Mouse (Mus musculus) kidney, adult 8-10 months (tissue): ENCODE data around the gene Pmpca.

Experiments used
- DNase-seq, 2 experiments: peaks; one replicate each; pipeline ENCODE4 v3.0.0; 2022

The Pmpca gene

DNA sequence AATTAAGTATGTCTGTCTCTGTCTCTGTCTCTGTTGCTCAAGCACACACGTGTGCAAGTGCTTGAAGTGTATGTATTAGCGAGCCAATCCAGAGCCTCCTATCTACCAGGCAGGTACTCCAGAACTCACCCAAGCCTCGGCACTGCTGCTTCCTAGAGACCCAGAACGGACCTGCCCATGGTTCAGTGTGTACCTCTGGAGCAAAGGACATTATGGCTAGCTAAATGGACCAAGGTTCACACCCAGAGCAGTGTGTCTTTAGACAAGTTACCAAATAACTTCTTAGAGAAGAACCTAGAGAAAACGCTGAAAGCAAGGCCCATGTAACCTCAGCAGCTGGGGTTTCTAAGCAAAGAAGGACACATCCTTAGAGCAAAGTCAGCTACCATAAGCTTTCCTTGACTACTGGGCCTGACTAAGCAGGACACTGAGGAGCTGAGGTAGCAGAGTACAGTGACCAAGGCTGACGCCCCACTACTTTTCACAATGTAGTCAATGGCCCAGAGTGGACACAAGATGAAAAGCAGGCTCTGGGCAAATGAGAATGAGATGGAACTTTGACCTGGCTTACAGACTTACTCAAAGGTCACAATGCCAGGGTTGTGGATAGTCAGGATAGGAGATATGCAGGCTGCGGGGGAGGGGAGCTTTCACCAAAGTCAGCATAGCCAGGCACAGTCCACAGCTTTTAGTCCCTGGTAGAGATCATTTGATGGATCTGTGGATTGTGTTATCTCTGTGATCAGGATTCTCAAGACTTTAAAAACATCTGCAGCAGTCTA, 45.8 kb downstream of the Pmpca start:
- peak; percentile 64 to 73 for DNase-seq

- no peak for DNase-seq
Measured at GRCm38 (mm10) chr2:26437221-26437620, 48.1 kb downstream of the Pmpca start.

GRCm38 (mm10) chr2:26438373-26438772, 49.2 kb downstream of the Pmpca start:
- no peak for DNase-seq

DNA sequence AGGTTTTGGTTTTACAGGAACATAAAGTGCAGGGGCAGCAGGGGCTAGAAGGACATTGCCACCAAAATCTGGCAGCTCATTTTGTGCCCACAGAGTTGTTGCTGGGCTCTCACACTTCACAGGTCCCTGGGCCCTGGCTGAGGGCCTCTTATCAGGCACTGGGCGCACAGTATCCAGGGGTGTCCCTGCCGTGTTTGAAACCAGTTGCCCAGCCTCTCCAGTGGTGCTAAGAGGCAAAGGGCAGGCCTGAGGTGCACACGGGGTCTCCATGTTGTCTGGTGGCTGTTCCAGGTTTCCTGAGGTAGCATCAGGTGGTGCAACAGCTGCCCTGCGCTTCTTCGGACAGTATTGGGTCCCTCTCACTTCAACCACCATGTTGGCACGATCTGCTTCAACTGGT, 50.5 kb downstream of the Pmpca start:
- no peak for DNase-seq

- no peak for DNase-seq
Measured at GRCm38 (mm10) chr2:26441261-26441660, 52.1 kb downstream of the Pmpca start.

DNA sequence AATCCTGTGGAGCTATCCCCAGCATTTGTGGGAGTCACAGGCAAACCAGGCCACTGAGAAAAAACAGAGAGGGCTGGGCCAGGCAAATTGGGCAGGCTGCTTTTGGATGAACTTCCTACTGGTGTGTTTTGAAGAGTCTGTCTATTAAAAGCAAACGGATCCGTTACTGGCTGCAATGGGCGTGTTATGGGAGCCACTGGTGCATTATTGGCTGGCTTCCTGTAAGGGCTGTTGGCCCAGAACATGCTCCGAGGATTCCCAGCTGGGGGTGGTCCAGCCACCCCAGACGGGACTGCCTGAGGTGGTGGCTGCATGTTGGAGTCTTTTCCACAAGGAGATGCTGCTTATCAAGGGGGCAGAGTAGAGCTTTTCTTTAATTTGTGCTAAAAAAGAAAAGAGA, 52.5 kb downstream of the Pmpca start:
- DNase-seq = no peak

- no peak for DNase-seq
Measured at GRCm38 (mm10) chr2:26442843-26443242, 53.7 kb downstream of the Pmpca start.

DNA sequence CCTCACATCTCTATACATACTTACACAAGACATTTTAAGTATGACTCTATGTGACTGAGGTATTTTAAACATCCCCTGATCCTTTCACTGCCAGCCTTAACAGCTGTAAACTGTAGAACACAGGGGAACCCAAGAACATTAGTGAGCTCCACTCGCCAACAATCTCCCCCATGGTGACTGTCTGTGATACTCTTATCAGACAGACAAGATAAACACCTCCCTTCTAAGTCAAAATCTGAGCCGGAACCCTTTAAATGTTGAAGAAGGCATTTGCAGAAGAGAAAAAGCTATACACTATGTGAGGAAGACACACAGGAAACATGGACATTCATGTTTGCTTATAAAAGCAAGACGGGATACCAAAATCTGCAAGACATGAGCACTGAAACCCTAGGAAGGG, 54.7 kb downstream of the Pmpca start:
- DNase-seq = no peak

DNA sequence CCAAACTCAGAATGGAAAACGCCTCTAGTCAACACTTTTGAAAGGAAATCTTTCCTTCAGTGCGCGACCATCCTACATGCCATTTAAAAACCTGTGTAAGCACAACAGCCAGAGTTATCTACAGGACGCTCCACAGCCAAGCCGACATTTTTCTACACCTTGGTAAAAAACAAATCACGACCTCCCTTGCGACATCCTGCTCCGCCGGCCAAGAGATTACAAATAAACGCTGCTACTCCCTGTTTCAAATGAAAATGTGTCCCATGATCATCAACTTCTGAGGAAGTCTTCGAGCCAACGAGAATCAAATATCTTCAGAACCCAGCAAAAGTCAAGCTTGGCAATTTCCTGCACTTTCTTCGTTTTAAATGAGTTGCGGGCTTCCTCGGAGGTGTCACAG, 55.2 kb downstream of the Pmpca start:
- DNase-seq = no peak

- DNase-seq = peak; percentile 100
Measured at GRCm38 (mm10) chr2:26444946-26445665, 56.0 kb downstream of the Pmpca start, which contains the start of gene Sec16a. Sec16a (minus strand) TSS chr2:26445216.

DNA sequence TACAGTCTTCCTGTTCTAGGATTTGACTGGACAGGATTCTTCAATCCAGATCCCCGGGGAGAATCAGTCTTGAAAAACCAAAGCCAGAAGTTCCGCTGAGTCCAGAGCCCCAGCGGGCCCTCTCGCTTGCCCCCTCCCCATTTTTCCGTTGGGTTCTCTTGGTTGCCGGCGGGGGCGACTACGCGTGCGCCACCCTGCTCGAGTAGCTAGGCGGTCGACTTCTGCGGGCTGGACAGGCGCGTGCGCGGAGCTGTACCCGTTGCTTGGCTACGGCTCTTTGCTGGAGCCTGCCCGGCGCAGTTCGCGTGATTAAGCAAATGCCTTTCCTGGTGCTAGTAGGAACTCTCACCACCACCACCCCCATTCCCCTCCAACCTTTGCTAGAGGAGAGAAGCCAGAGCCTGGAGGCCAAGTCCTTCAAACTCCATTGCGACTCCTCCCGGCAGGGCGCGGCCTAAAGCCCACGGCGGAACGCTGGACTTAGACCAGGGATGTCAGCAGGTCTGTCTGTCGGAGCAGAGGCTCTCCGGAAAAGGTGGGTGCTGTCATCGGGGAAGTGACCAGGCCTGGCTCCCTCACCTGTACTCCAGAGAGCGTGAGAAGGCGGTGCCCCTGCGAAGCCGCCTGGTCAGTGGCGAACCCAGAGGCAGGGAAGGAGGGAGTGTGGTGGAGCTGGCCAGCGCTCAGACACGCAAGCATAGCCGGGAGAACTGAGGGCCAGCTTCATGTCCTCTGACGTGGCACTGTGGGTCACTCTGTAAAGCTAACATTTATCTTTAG, 56.7 kb downstream of the Pmpca start:
- peak; percentile 94 to 96 for DNase-seq

DNA sequence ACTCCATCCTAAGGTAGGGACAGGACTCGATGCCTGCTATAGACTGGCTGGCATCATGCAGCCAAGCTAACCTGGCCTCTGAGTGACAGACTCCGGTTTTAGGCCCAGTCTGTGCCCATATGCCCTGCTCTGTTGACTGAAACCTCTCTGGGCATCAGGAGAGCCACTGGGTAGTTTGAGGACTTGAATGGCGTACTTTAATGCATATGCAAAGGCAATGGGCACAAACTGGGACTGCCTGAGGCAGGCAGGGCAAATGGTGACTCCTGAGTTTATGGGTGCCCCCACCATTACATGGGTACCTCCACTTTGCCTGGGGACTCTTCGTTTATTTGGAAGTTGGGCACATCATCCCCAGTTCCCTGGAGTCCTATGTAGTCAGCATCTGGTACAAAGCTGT, 57.5 kb downstream of the Pmpca start:
- DNase-seq = no peak
